Mouse (Mus musculus): ENCODE data around the gene Pdzd8. TPM values are rescaled to one million over a fixed set of nuclear protein-coding genes. Genes with fewer than 3 reads are reported as not detected.

Pdzd8 gene
- polyA plus RNA-seq, 1 experiment, result 19.9 TPM

DNA sequence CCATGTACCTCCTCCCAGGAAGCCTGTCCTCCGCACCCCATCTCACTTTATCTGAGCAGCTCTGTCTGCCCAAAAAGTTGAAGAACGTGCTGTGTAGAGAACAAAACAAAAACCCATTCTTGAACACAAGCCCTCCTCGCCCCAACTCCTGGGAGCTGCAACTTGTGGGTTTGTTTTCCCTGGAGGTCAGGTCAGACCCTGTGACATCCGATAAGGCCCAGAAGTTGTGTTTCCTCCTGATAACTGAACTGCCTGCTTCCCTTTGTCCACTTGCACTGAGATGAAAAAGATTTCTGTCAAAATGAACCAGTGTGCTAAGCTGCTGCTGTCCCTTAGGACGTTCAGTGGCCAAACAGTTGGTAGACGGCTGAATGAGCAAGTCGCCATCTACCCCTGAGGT is 84.0 kb downstream of the Pdzd8 start:
- H3K4me1 ChIP-seq (ENCODE audit: control insufficient read depth, insufficient read depth, low read length), result no peaks in the 10 kb centered on the region
- H3K4me3 ChIP-seq (ENCODE audit: insufficient read depth, low read length), result no peak overlapping the region
- no peak overlapping the region for H3K27ac ChIP-seq (ENCODE audit: insufficient read depth, low read depth, low read length)
- TF ChIP-seq POLR2A (IDR thresholded peaks at IDR 0.05; ENCODE audit: borderline replicate concordance, low read depth, low read length) (no peak), CTCF (IDR thresholded peaks at IDR 0.05; ENCODE audit: low read depth, low read length) (no peak)

DNA sequence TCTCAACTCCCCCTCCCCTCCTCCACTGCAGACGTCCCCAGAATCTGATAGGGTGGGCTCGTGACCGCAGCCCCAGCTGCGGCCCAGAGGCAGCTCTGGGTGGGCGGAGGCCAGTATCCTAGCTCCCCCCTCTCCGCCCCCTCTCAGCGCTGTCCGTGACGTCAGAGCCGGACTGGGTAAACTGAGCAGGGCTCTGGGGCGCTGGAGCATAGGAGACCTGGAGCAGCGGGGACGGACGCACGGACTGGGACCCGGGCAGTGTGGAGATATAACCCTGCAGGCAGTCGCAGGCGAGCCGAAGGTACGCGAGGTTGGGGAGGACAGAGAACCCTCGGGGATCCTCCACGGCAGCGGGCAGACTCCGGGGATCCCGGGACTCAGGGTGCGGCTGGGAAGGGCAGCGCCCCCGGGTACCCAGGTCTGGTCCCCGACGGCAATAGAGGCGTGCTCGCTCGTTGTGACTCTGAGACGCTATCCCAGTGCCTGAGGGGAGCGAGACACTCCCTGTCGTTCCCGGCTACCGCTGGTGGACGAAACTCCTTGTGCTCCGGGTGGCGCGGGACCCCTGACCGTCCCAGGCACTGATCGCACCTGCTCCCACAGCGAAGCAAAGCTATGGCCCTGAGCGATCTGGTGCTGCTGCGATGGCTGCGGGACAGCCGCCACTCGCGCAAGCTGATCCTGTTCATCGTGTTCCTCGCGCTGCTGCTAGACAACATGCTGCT is 84.7 kb downstream of the Pdzd8 start, which contains the start of gene Slc18a2:
TSS of gene Slc18a2 (plus strand) at position 179 of the 725 bp plus-strand sequence.
- Histone ChIP-seq H3K4me1 (ENCODE audit: control insufficient read depth, insufficient read depth, low read length) (no peaks in the 10 kb centered on the region), H3K4me3 (ENCODE audit: insufficient read depth, low read length) (no peak within 1 kb of the TSS), H3K27ac (ENCODE audit: insufficient read depth, low read depth, low read length) (no peak within 1 kb of the TSS)
- TF ChIP-seq CTCF (IDR thresholded peaks at IDR 0.05; ENCODE audit: low read depth, low read length), result no peak

DNA sequence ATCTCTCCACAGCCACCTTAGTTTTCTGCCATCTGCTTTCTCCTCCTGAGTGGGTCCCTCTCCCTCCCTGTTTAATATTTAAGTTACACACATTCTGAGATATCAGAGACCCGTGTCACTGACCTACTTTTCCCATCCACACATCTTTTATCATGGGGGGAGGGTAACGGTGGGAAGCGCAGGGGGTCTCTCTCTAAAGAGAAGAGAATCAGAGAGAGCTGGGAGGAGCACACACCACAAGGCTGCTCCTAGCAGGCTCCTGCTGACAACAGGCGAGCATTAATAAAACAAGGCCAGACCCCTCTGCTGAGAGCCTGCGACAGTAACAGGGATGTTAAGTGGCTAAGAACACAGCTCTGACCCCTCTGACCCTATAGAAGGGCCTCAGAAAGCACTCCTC is 85.9 kb downstream of the Pdzd8 start:
- no peak overlapping the region for H3K27ac ChIP-seq (ENCODE audit: insufficient read depth, low read depth, low read length)
- TF ChIP-seq CTCF (IDR thresholded peaks at IDR 0.05; ENCODE audit: low read depth, low read length) (no peak), POLR2A (IDR thresholded peaks at IDR 0.05; ENCODE audit: borderline replicate concordance, low read depth, low read length) (no peak)
- no peaks in the 10 kb centered on the region for H3K4me1 ChIP-seq (ENCODE audit: control insufficient read depth, insufficient read depth, low read length)
- H3K4me3 ChIP-seq (ENCODE audit: insufficient read depth, low read length), result no peak overlapping the region

DNA sequence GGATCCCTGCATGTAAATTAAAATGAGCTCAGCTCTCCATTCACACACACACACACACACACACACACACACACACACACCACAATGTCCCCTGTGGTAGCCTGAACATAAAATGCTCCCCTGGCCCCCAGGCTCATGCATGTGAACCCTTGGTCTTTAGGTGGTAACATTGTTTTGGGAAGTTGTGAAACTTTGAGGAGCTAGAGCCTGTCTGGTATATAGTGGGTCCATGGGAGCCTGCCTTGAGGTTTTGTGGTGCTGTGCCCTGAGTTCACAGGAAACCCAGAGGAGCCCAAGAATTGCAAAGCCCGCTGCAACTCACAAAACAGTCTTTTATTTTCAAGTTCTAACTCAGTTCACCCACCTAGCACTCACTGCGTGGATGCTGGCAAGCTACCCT is 92.9 kb downstream of the Pdzd8 start:
- TF ChIP-seq POLR2A (IDR thresholded peaks at IDR 0.05; ENCODE audit: borderline replicate concordance, low read depth, low read length) (no peak), CTCF (IDR thresholded peaks at IDR 0.05; ENCODE audit: low read depth, low read length) (no peak)
- H3K27ac ChIP-seq (ENCODE audit: insufficient read depth, low read depth, low read length), result no peak overlapping the region
- H3K4me3 ChIP-seq (ENCODE audit: insufficient read depth, low read length), result no peak overlapping the region
- H3K4me1 ChIP-seq (ENCODE audit: control insufficient read depth, insufficient read depth, low read length), result 0 out of 2 replicates have a peak, but pooled peaks cover 2% of the 10 kb centered on the region

DNA sequence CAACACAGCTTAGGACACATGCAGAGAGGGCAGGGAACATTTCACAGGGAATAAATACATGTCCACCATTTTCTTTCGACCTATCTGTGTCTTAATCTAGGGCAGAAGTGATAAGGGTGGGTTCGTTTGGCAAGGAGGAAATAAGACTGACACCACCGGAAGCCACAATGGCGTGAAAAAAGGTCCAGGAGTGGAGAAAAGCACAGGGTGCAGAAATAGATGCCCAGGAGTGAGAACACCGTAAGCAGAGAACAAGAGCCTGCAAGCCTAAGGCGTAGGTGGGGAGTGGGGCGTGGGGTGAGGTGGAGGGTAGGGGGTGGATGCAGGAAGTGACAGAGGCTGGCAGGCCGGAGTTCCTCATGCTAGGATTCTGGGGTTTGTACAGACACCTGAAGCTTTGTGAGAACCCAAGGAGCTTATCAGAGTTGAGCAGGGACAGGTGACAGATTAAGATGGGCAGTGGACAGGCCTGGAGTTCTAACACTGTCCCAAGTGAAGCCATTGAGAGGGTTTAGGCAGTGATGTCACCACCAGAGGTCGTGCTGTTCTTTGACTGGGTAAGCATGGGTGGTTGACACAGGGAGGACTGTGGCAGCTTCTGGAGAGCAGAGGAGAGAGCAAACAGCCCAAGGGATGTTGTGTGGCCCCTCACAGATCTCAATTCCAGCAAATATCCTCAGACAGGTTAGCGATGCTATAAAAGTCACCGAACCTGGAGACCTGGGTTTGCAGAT is 96.9 kb downstream of the Pdzd8 start:
- Histone ChIP-seq H3K27ac (ENCODE audit: insufficient read depth, low read depth, low read length) (no peak overlapping the region), H3K4me3 (ENCODE audit: insufficient read depth, low read length) (no peak overlapping the region), H3K4me1 (ENCODE audit: control insufficient read depth, insufficient read depth, low read length) (0 out of 2 replicates have a peak, but pooled peaks cover 2% of the 10 kb centered on the region)
- TF ChIP-seq CTCF (IDR thresholded peaks at IDR 0.05; ENCODE audit: low read depth, low read length), result no peak
- TF ChIP-seq POLR2A (IDR thresholded peaks at IDR 0.05; ENCODE audit: borderline replicate concordance, low read depth, low read length), result no peak

DNA sequence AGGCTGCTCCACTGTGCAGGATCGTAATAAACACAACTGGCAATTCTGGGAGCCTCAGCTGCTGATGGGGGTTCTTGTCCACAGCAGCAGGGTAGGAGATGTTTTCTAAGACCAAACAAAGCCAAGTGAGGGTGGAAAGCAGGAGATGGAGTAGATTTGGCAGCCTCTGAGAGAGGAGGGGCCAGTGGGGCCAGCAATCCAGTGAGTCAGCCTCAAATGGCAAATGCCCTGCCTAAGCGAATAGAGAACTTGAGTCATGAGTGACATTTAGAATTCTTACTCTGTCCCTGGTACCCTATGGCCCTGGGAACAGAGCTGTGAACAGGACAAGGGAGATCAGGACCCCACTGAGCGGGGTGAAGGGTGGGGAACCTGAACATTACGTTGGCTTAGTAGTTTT is 97.4 kb downstream of the Pdzd8 start:
- TF ChIP-seq POLR2A (IDR thresholded peaks at IDR 0.05; ENCODE audit: borderline replicate concordance, low read depth, low read length) (no peak), CTCF (IDR thresholded peaks at IDR 0.05; ENCODE audit: low read depth, low read length) (no peak)
- H3K27ac ChIP-seq (ENCODE audit: insufficient read depth, low read depth, low read length), result no peak overlapping the region
- H3K4me1 ChIP-seq (ENCODE audit: control insufficient read depth, insufficient read depth, low read length), result 0 out of 2 replicates have a peak, but pooled peaks cover 2% of the 10 kb centered on the region
- H3K4me3 ChIP-seq (ENCODE audit: insufficient read depth, low read length), result no peak overlapping the region

Other genes with a start within 250 kb of the Pdzd8 start
- not detected in 2 replicates for gene Vax1, start 175.7 kb downstream of the Pdzd8 start, polyA plus RNA-seq (2012; ENCODE audit: insufficient read depth, insufficient read length, missing spikeins)
- not detected in 2 replicates for gene Kcnk18, start 126.6 kb downstream of the Pdzd8 start, polyA plus RNA-seq (2012; ENCODE audit: insufficient read depth, insufficient read length, missing spikeins)
- gene Slc18a2, start 84.9 kb downstream of the Pdzd8 start, polyA plus RNA-seq (2012; ENCODE audit: insufficient read depth, insufficient read length, missing spikeins), result 0.43 TPM in 1 of 2 replicates, not detected in the other
- 247 and 317 TPM in 2 replicates for gene Rps12-ps3, start 23.5 kb downstream of the Pdzd8 start, polyA plus RNA-seq (2012; ENCODE audit: insufficient read depth, insufficient read length, missing spikeins)
- gene Emx2, start 112.6 kb upstream of the Pdzd8 start, polyA plus RNA-seq (2012; ENCODE audit: insufficient read depth, insufficient read length, missing spikeins), result not detected in 2 replicates

All from bone marrow macrophage, adult 2 months (primary cell).